Mouse (Mus musculus) ES-Bruce4 (cell line): ENCODE results near the gene Cpne9. TPM values are rescaled to one million over a fixed set of nuclear protein-coding genes. Genes with fewer than 3 reads are reported as not detected.

Source experiments
- H3K27ac ChIP-seq: 2 replicates; pipeline ENCODE4 v1.5.1; 2012; ENCODE audit warnings: low read length, inconsistent platforms; ENCODE audit not compliant: insufficient read depth
- H3K27me3 ChIP-seq: 2 replicates; pipeline ENCODE4 v1.6.1; 2012; ENCODE audit warnings: mild to moderate bottlenecking, low read length, inconsistent platforms; ENCODE audit not compliant: control insufficient read depth, poor library complexity, insufficient read depth, severe bottlenecking
- H3K36me3 ChIP-seq: 2 replicates; pipeline ENCODE4 v1.6.1; 2012; ENCODE audit warnings: inconsistent platforms, mild to moderate bottlenecking, low read length, moderate library complexity; ENCODE audit not compliant: control insufficient read depth, poor library complexity, insufficient read depth, severe bottlenecking
- H3K4me1 ChIP-seq: one replicate; pipeline ENCODE4 v1.8.1; 2011; ENCODE audit warnings: low read length; ENCODE audit not compliant: control insufficient read depth, insufficient read depth
- H3K4me3 ChIP-seq: 2 replicates; pipeline ENCODE4 v1.5.1; 2011; ENCODE audit warnings: low read depth, mild to moderate bottlenecking, low read length
- H3K9ac ChIP-seq: 2 replicates; pipeline ENCODE4 v1.6.1; 2012; ENCODE audit warnings: low read depth, mild to moderate bottlenecking, inconsistent platforms; ENCODE audit not compliant: poor library complexity, severe bottlenecking
- H3K9me3 ChIP-seq: replicated peaks from 2 replicates; pipeline ENCODE4 v1.6.1; 2012; ENCODE audit warnings: mild to moderate bottlenecking, low read length, inconsistent platforms; ENCODE audit not compliant: control insufficient read depth, poor library complexity, insufficient read depth, severe bottlenecking
- CTCF ChIP-seq: IDR thresholded peaks from one replicate; pipeline ENCODE4 v1.8.1; 2011; ENCODE audit warnings: low read depth, low read length
- EP300 ChIP-seq: IDR thresholded peaks from 2 replicates; pipeline ENCODE4 v1.6.1; 2011; ENCODE audit warnings: low read depth, low read length; ENCODE audit not compliant: insufficient read depth
- POLR2A ChIP-seq: IDR thresholded peaks from one replicate; pipeline ENCODE4 v1.8.1; 2011; ENCODE audit warnings: low read length; ENCODE audit not compliant: insufficient read depth
- polyA plus RNA-seq: library from polyadenylated mRNA; stranded (reverse); fragments of >200 nt; gene quantifications from 2 replicates; pipeline ENCODE4 v1.2.4, GENCODE M21; 2011; ENCODE audit warnings: low read depth; ENCODE audit not compliant: missing spikeins, insufficient read depth, insufficient read length

Cpne9 gene
- polyA plus RNA-seq, 1 experiment = 3.7 TPM

GRCm38 (mm10) chr6:113283500-113283899, 1.4 kb downstream of the Cpne9 start:
- Histone ChIP-seq H3K9ac (peak overlapping the region; percentile 19; the same call in 1 of the 2 replicates), H3K27me3 (no peaks in the 10 kb centered on the region), H3K9me3 (no peaks in the 10 kb centered on the region), H3K4me1 (peaks cover 2% of the 10 kb centered on the region), H3K4me3 (peak overlapping the region; percentile 70), H3K36me3 (no peaks in the 10 kb centered on the region), H3K27ac (no peak overlapping the region)
- TF ChIP-seq POLR2A (peak; percentile 55), CTCF (no peak), EP300 (peak; percentile 70; the same call in 1 of the 2 replicates)

GRCm38 (mm10) chr6:113284931-113285330, 2.8 kb downstream of the Cpne9 start:
- no peak overlapping the region for H3K4me3 ChIP-seq

GRCm38 (mm10) chr6:113286316-113286715, 4.2 kb downstream of the Cpne9 start:
- Histone ChIP-seq H3K4me3 (no peak overlapping the region), H3K27me3 (no peaks in the 10 kb centered on the region), H3K4me1 (peaks cover 2% of the 10 kb centered on the region), H3K9me3 (no peaks in the 10 kb centered on the region), H3K9ac (no peak overlapping the region), H3K27ac (no peak overlapping the region), H3K36me3 (no peaks in the 10 kb centered on the region)
- TF ChIP-seq CTCF (no peak), POLR2A (no peak)

More at GRCm38 (mm10) chr6:113284931-113285330, 2.8 kb downstream of the Cpne9 start:
- Histone ChIP-seq H3K9ac (no peak overlapping the region), H3K4me1 (peaks cover 2% of the 10 kb centered on the region), H3K27me3 (no peaks in the 10 kb centered on the region), H3K27ac (no peak overlapping the region), H3K9me3 (no peaks in the 10 kb centered on the region), H3K36me3 (no peaks in the 10 kb centered on the region)
- no peak for TF ChIP-seq EP300
- TF ChIP-seq CTCF = no peak
- TF ChIP-seq POLR2A = no peak

- Histone ChIP-seq H3K4me1 (peaks cover 2% of the 10 kb centered on the region), H3K4me3 (no peak overlapping the region), H3K36me3 (no peaks in the 10 kb centered on the region), H3K9me3 (no peaks in the 10 kb centered on the region), H3K27ac (no peak overlapping the region), H3K27me3 (no peaks in the 10 kb centered on the region), H3K9ac (no peak overlapping the region)
- TF ChIP-seq POLR2A = no peak
- TF ChIP-seq EP300 = no peak
- TF ChIP-seq CTCF = no peak
These were observed 5.1 kb downstream of the Cpne9 start for GRCm38 (mm10) chr6:113287236-113287635.

GRCm38 (mm10) chr6:113289346-113289745, 7.2 kb downstream of the Cpne9 start:
- no peaks in the 10 kb centered on the region for H3K36me3 ChIP-seq
- H3K4me3 ChIP-seq = no peak overlapping the region
- H3K4me1 ChIP-seq = peaks cover 2% of the 10 kb centered on the region
- no peak for TF ChIP-seq CTCF
- no peak for TF ChIP-seq EP300
- no peak for TF ChIP-seq POLR2A
- H3K9me3 ChIP-seq = no peaks in the 10 kb centered on the region
- no peak overlapping the region for H3K9ac ChIP-seq
- no peaks in the 10 kb centered on the region for H3K27me3 ChIP-seq
- no peak overlapping the region for H3K27ac ChIP-seq

GRCm38 (mm10) chr6:113290346-113290745, 8.2 kb downstream of the Cpne9 start:
- H3K9me3 ChIP-seq = no peaks in the 10 kb centered on the region
- no peaks in the 10 kb centered on the region for H3K27me3 ChIP-seq
- TF ChIP-seq EP300 = no peak
- TF ChIP-seq CTCF = no peak
- H3K27ac ChIP-seq = no peak overlapping the region
- H3K4me1 ChIP-seq = no peaks in the 10 kb centered on the region
- H3K9ac ChIP-seq = no peak overlapping the region
- no peaks in the 10 kb centered on the region for H3K36me3 ChIP-seq
- H3K4me3 ChIP-seq = no peak overlapping the region
